Mouse (Mus musculus) embryonic facial prominence, embryonic 13.5 days (tissue): Measurements from ENCODE around the gene Gm10318. TPM values are rescaled to one million over a fixed set of nuclear protein-coding genes. Genes with fewer than 3 reads are reported as not detected.

Experiments
- ATAC-seq: fragments of 200-750 bp; cut with Nextera tagmentation; 2 replicates; pipeline ENCODE4 v1.8.0; 2017; ENCODE audit warnings: low read depth; ENCODE audit not compliant: insufficient number of reproducible peaks, insufficient read depth, low FRiP score, low TSS enrichment
- H3K27ac ChIP-seq: fragments of 300-500 bp; sonication (generic); 2 replicates; pipeline ENCODE4 v1.5.1; 2015; ENCODE audit warnings: moderate library complexity, mild to moderate bottlenecking, inconsistent platforms
- H3K27me3 ChIP-seq: fragments of 300-500 bp; sonication (generic); 2 replicates; pipeline ENCODE4 v1.6.1; 2015; ENCODE audit warnings: mild to moderate bottlenecking, inconsistent platforms
- H3K36me3 ChIP-seq: fragments of 300-500 bp; sonication (generic); 2 replicates; pipeline ENCODE4 v1.6.1; 2015; ENCODE audit warnings: mild to moderate bottlenecking, inconsistent platforms
- H3K4me1 ChIP-seq: fragments of 300-500 bp; sonication (generic); 2 replicates; pipeline ENCODE4 v1.6.1; 2015; ENCODE audit warnings: inconsistent platforms
- H3K4me2 ChIP-seq: fragments of 300-500 bp; sonication (generic); 2 replicates; pipeline ENCODE4 v1.6.1; 2015; ENCODE audit warnings: moderate library complexity, mild to moderate bottlenecking, inconsistent platforms
- H3K4me3 ChIP-seq: fragments of 300-500 bp; sonication (generic); 2 replicates; pipeline ENCODE4 v1.5.1; 2015; ENCODE audit warnings: mild to moderate bottlenecking, inconsistent platforms
- H3K9ac ChIP-seq: fragments of 300-500 bp; sonication (generic); 2 replicates; pipeline ENCODE4 v1.6.1; 2015; ENCODE audit warnings: mild to moderate bottlenecking, inconsistent platforms
- H3K9me3 ChIP-seq: fragments of 300-500 bp; sonication (generic); 2 replicates; pipeline ENCODE4 v1.6.1; 2016; ENCODE audit warnings: inconsistent platforms
- WGBS: fragments of 180-500 bp; shearing (Covaris S2); methylation state at CpG from one replicate; pipeline ENCODE4 v1.1.7; 2015; ENCODE audit warnings: mixed read lengths; 5-methylcytosine and 5-hydroxymethylcytosine counted together
- polyA plus RNA-seq: library from polyadenylated mRNA; unstranded; fragments of >200 nt; fragmentation: Nextera tagmentation; extraction: Ambion mirVana; gene quantifications from 2 replicates; pipeline ENCODE4 v1.2.1, GENCODE M21; 2015

Gm10318 gene
- polyA plus RNA-seq: not detected in 2 replicates

- Histone ChIP-seq H3K27me3 (no peaks in the 10 kb centered on the region), H3K4me1 (no peaks in the 10 kb centered on the region), H3K9me3 (no peaks in the 10 kb centered on the region), H3K9ac (no peak within 1 kb of the TSS), H3K4me3 (no peak within 1 kb of the TSS), H3K27ac (no peak within 1 kb of the TSS), H3K4me2 (no peak within 1 kb of the TSS), H3K36me3 (no peaks in the 10 kb centered on the region)
- no peak for ATAC-seq
- 65% methylated on average over 9 of the region's 9 CpGs for WGBS
These were observed at the start of gene Gm10318 for GRCm38 (mm10) chr10:77852559-77852958. Gm10318 (plus strand) TSS chr10:77852859.

- Histone ChIP-seq H3K27me3 (no peaks in the 10 kb centered on the region), H3K27ac (no peak overlapping the region), H3K9me3 (no peaks in the 10 kb centered on the region), H3K4me2 (no peak overlapping the region), H3K9ac (no peak overlapping the region), H3K4me3 (no peak overlapping the region), H3K36me3 (no peaks in the 10 kb centered on the region), H3K4me1 (no peaks in the 10 kb centered on the region)
- no peak for ATAC-seq
- WGBS: 84% methylated on average over 3 of the region's 3 CpGs
These were observed 48.6 kb upstream of the Gm10318 start for GRCm38 (mm10) chr10:77804095-77804494.

DNA sequence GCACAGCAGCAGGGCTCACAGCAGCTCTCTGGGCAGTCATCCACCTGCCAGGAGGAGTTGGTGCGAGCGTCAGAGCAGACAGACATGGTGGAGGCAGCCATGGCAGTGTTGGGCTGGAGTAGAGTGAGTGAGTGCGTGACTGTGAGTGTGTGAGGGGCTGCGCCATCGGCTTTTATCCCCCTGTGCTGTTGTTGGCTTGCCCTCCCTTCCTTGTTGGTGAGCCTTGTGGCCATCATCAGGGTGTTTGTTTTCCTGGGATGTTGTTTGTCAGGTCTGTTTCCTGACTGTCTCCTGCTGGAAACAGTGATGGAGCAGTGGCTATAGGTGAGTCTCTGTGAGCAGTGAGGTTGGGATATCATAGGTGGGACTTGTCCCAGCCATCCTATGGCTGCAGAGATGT is 40.9 kb upstream of the Gm10318 start, which contains the start of gene Gm9507:
Gene Gm9507 (minus strand): TSS at position 101 of the 400 bp plus-strand sequence.
- no peaks in the 10 kb centered on the region for H3K4me1 ChIP-seq
- ATAC-seq: no peak
- no peak within 1 kb of the TSS for H3K4me3 ChIP-seq
- H3K4me2 ChIP-seq: no peak within 1 kb of the TSS
- no peak within 1 kb of the TSS for H3K27ac ChIP-seq
- WGBS: 71% methylated on average over 5 of the region's 5 CpGs
- no peaks in the 10 kb centered on the region for H3K36me3 ChIP-seq
- 0 out of 2 replicates have a peak, but pooled peaks cover 3% of the 10 kb centered on the region for H3K27me3 ChIP-seq
- H3K9me3 ChIP-seq: no peaks in the 10 kb centered on the region
- H3K9ac ChIP-seq: no peak within 1 kb of the TSS

DNA sequence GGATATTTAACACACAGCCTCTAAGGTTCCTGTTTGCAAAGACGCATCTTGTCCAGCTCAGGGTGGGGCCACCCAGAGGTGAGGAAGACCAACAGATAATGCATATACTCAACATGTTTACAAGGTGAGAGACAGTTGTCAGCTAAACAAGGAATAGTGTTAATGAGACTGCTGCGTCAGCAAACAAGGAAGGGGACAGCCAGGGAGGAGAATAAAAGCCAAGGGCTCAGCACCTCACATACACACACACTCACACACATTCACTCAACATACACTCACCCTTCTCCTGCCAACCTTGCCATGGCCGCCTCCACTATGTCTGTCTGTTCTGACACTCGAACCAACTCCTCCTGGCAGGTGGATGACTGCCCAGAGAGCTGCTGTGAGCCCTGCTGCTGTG is 38.3 kb upstream of the Gm10318 start, which contains the start of gene Gm2696:
Gene Gm2696 (plus strand): TSS at position 301 of the 400 bp plus-strand sequence.
- Histone ChIP-seq H3K36me3 (no peaks in the 10 kb centered on the region), H3K4me1 (no peaks in the 10 kb centered on the region), H3K27me3 (0 out of 2 replicates have a peak, but pooled peaks cover 3% of the 10 kb centered on the region), H3K9me3 (no peaks in the 10 kb centered on the region), H3K4me2 (no peak within 1 kb of the TSS), H3K4me3 (no peak within 1 kb of the TSS), H3K27ac (no peak within 1 kb of the TSS), H3K9ac (no peak within 1 kb of the TSS)
- WGBS: 49% methylated on average over 4 of the region's 4 CpGs
- ATAC-seq: no peak

- H3K4me1 ChIP-seq: no peaks in the 10 kb centered on the region
- H3K9me3 ChIP-seq: no peaks in the 10 kb centered on the region
- no peaks in the 10 kb centered on the region for H3K36me3 ChIP-seq
- no peak overlapping the region for H3K9ac ChIP-seq
- H3K27ac ChIP-seq: no peak overlapping the region
- 0 out of 2 replicates have a peak, but pooled peaks cover 3% of the 10 kb centered on the region for H3K27me3 ChIP-seq
- 26% methylated on average over 5 of the region's 5 CpGs for WGBS
- H3K4me3 ChIP-seq: no peak overlapping the region
- no peak overlapping the region for H3K4me2 ChIP-seq
- ATAC-seq: no peak
These were observed 37.1 kb upstream of the Gm10318 start for GRCm38 (mm10) chr10:77815514-77815913.

GRCm38 (mm10) chr10:77818523-77818922 is 34.1 kb upstream of the Gm10318 start:
- 93% methylated on average over 4 of the region's 4 CpGs for WGBS
- H3K27ac ChIP-seq: no peak overlapping the region
- no peak overlapping the region for H3K4me2 ChIP-seq
- no peak overlapping the region for H3K4me3 ChIP-seq
- no peak overlapping the region for H3K9ac ChIP-seq
- 0 out of 2 replicates have a peak, but pooled peaks cover 3% of the 10 kb centered on the region for H3K27me3 ChIP-seq
- no peaks in the 10 kb centered on the region for H3K36me3 ChIP-seq
- ATAC-seq: peak; percentile 63
- no peaks in the 10 kb centered on the region for H3K9me3 ChIP-seq
- no peaks in the 10 kb centered on the region for H3K4me1 ChIP-seq

DNA sequence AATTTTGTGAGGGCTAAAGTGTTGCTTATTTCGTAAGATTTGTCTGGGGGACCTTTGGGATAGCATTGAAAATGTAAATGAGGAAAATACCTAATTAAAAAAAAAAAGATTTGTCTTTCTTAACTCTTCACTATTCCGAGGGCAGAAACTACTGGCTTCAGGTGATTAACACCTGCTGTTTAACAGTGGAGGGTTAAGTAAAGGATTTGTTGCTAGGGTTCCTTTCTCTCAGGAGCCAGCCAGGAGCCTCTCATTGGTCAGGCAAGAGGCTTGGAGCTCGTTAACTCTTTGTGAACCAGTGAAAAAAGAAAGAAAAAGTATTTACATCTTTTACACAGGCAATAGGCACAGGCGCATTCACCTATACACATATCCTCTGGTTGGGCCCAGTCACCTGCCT is 33.5 kb upstream of the Gm10318 start:
- Histone ChIP-seq H3K4me2 (no peak overlapping the region), H3K27ac (no peak overlapping the region), H3K27me3 (no peaks in the 10 kb centered on the region), H3K4me3 (no peak overlapping the region), H3K36me3 (no peaks in the 10 kb centered on the region), H3K9me3 (no peaks in the 10 kb centered on the region), H3K4me1 (no peaks in the 10 kb centered on the region), H3K9ac (no peak overlapping the region)
- WGBS: 29% methylated on average over 4 of the region's 4 CpGs
- no peak for ATAC-seq

- Histone ChIP-seq H3K36me3 (no peaks in the 10 kb centered on the region), H3K27ac (no peak within 1 kb of the TSS), H3K4me1 (no peaks in the 10 kb centered on the region), H3K4me2 (no peak within 1 kb of the TSS), H3K4me3 (no peak within 1 kb of the TSS), H3K9me3 (no peaks in the 10 kb centered on the region), H3K27me3 (no peaks in the 10 kb centered on the region), H3K9ac (no peak within 1 kb of the TSS)
- WGBS: 71% methylated on average over 6 of the region's 6 CpGs
- no peak for ATAC-seq
These were observed 25.7 kb upstream of the Gm10318 start, which contains the start of gene Krtap10-4 for GRCm38 (mm10) chr10:77826951-77827350. Krtap10-4 (minus strand) TSS chr10:77827095.

- Histone ChIP-seq H3K9me3 (no peaks in the 10 kb centered on the region), H3K4me1 (no peaks in the 10 kb centered on the region), H3K27me3 (no peaks in the 10 kb centered on the region), H3K27ac (no peak within 1 kb of the TSS), H3K9ac (no peak within 1 kb of the TSS), H3K36me3 (no peaks in the 10 kb centered on the region), H3K4me2 (no peak within 1 kb of the TSS), H3K4me3 (no peak within 1 kb of the TSS)
- WGBS: 68% methylated on average over 9 of the region's 9 CpGs
- no peak for ATAC-seq
These were observed 17.0 kb upstream of the Gm10318 start, which contains the start of gene Krtap10-10 for GRCm38 (mm10) chr10:77835647-77836046. Krtap10-10 (plus strand) TSS chr10:77835947.

- H3K9me3 ChIP-seq: peaks cover 9% of the 10 kb centered on the region; the same call in 1 of the 2 replicates
- H3K27me3 ChIP-seq: no peaks in the 10 kb centered on the region
- no peaks in the 10 kb centered on the region for H3K36me3 ChIP-seq
- H3K9ac ChIP-seq: no peak overlapping the region
- ATAC-seq: no peak
- 74% methylated on average over 6 of the region's 6 CpGs for WGBS
- no peak overlapping the region for H3K4me3 ChIP-seq
- H3K27ac ChIP-seq: no peak overlapping the region
- no peak overlapping the region for H3K4me2 ChIP-seq
- H3K4me1 ChIP-seq: no peaks in the 10 kb centered on the region
These were observed 13.7 kb upstream of the Gm10318 start for GRCm38 (mm10) chr10:77839006-77839405.

- H3K27me3 ChIP-seq: no peaks in the 10 kb centered on the region
These were observed 6.2 kb upstream of the Gm10318 start, which contains the start of gene Gm36176 for GRCm38 (mm10) chr10:77846503-77846902. Gm36176 (plus strand) TSS chr10:77846803.

DNA sequence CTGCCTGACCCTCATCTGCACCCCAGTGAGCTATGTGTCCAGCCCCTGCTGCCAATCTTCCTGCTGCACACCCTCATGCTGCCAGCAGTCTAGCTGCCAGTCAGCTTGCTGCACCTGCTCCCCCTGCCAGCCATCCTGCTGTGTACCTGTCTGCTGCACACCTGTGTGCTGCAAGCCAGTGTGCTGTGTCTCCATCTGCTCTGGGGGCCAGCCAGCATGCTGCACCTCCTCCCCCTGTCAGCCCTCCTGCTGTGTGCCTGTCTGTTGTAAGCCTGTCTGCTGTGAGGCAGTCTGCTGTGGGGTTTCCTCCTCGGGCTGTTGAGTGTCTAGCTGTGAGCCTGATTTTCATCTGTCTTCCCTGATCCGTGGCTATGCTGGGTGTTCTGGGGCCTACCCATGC is 5.7 kb upstream of the Gm10318 start:
- no peak overlapping the region for H3K4me2 ChIP-seq
- H3K4me3 ChIP-seq: no peak overlapping the region
- WGBS: 20% methylated on average over 2 of the region's 2 CpGs
- H3K27me3 ChIP-seq: no peaks in the 10 kb centered on the region
- H3K9me3 ChIP-seq: peaks cover 12% of the 10 kb centered on the region; the same call in 1 of the 2 replicates
- no peaks in the 10 kb centered on the region for H3K4me1 ChIP-seq
- H3K27ac ChIP-seq: no peak overlapping the region
- no peaks in the 10 kb centered on the region for H3K36me3 ChIP-seq
- ATAC-seq: no peak
- H3K9ac ChIP-seq: no peak overlapping the region

More at GRCm38 (mm10) chr10:77846503-77846902, 6.2 kb upstream of the Gm10318 start, which contains the start of gene Gm36176:
- no peak for ATAC-seq
- Histone ChIP-seq H3K9ac (no peak within 1 kb of the TSS), H3K4me1 (no peaks in the 10 kb centered on the region), H3K27ac (no peak within 1 kb of the TSS), H3K4me3 (no peak within 1 kb of the TSS), H3K36me3 (no peaks in the 10 kb centered on the region), H3K9me3 (peaks cover 12% of the 10 kb centered on the region; the same call in 1 of the 2 replicates), H3K4me2 (no peak within 1 kb of the TSS)
- WGBS: 57% methylated on average over 3 of the region's 3 CpGs
